Mouse (Mus musculus): Measurements from ENCODE around the gene Myo6.

DNA sequence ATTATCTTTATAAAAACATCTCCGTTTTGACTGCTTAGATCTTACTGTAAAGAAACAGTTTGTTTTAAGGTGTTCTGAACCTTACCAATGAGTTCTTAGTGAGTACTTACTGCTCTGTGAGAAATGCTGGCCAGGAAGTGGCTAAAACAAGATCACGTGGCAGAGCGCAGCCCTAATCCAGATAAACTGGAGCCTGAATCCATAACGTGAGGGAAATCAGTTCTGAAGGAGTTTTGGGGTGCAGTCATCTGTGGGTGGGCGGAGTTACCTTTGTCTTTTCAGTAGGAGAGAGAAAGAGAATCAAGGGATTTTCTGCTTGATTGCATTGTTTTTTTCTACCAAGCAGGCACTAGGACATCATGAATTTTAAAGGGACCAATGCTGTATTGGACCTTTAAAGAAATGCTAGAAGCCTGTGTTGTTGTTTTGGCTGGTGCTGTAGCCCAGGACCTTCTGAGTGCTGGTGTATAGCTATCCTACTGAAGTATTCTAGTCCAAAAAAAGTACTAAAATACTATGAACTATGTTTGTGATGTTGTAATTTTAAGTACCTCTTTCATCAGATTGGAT is 23.6 kb downstream of the Myo6 start:
- TF ChIP-seq CTCF (IDR thresholded peaks at IDR 0.05; ENCODE audit: low read depth) = no peak
- TF ChIP-seq EP300 (IDR thresholded peaks at IDR 0.05; ENCODE audit: low read depth) = no peak

Measured in liver, embryonic 14.5 days (tissue).